Mouse (Mus musculus) CD4-positive, CD25-positive, alpha-beta regulatory T cell, adult 2 months (primary cell): ENCODE results near the gene Psmb3.
"Not testable (repeated sequence)": the region's sequence is repeated elsewhere in the genome, so short reads cannot be mapped to it uniquely, and the experiment has no call there.

Source experiments
- DNase-seq: peaks from one replicate; pipeline ENCODE4 v3.0.0-alpha.2; 2012; ENCODE audit warnings: low read depth, low spot score

Gene Psmb3

DNA sequence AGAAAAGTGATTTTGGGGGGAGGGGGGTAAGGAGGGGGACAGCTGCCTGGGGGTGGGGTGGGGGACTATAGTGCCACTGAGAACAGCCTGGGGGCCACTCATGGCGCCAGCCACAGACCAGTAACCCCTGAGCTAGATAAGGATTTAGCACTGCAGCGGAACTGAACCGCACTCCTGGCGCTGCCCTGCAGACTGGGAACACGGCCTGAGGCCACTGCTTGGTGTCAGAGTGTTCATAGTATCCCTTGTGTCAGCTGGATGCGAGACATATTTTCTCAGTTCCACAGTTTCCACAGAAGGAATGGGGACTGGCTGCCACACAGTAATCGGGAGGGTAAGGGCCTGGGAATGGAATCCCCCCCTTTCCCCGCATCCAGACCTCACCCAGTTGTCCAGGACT is 12.8 kb downstream of the Psmb3 start:
- DNase-seq: no peak

DNA sequence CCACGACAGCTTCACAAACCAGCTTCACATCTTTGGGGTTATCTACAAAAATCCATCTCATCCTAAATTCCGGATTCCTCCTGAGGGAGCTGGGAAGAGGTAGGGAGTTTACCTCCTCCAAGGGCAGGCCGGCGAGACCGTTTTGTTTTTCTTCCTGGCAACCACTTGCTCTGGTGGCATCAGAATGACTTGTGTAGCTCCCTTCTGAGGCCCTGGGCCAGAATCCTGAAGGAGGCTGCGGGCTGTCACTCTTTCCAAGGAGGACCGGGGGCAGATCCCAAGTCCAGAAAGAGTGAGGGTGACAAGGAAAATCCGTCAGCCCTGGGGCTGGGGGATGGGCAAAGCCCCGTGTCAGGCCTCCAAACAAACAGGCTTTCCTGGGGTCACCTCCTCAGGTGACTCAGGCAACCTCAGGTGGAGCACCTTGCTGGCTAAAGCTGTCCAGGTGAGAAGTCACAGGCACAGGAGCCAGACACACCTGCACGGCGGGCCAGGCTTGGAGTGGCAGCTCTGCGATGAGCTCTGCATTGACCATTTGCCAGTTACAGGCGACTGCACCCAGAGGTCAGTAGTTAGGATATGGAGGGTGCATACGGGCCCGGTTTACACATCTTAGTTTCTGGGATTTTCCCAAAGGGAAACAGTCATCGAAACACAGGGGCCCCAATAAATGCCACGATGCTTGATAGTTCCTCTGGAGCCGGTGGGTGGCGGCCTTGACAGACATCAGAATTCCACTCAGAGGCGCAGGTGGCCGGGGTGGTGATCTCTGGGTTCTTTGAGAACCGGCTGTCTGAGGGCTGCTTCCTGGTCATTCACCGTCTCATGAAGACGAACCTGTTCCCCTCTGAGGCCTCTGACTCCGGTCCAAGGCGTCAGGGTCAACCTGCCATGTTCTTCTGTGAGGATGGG is 14.4 kb downstream of the Psmb3 start:
- no peak for DNase-seq

DNA sequence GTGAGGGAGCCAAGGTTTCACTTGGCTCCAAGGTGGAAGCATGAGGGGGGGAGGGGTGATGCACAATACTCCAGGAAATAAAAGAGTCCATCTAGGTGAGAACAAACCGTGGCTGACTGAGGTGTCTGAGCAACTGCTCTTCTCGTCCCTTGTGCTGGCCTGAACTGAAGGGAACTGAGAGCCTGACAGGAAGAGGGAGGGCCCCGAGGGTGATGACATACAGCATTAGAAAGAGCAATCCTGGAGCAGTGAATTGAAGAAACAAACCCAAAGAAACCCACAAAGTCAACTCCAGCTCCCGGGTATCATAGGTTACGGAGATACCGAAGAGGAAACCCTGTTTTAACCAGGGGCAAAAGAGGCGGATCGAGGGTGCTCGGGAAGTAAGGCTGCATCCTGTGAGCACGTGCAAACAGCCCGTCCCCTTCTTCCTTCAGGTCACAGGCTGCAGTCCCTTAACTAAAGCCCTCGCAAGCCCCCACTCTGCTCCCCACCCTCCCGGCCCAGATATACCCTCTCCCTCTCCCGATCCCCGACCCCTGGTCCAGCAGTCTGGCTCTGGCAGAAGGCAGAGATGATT is 15.2 kb downstream of the Psmb3 start:
- peak; percentile 31 for DNase-seq

DNA sequence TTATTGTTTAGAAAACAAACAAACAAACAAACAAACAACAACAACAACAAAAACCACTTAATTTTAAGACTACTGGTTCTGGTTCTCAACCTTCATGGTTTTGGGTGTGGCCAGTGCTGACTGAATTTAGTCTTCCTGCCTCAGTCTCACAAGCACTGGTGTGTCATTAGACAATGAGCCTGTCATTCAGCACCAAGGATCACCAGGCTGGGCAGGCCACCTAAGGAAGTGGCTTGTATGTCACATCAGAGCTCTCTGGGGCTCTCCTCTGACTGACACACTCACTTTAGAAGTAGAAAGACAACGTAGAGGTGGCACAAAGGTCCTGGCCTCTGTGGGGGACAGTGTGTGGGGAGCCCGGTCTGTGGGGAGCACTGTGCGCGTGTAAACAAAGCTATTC is 15.8 kb downstream of the Psmb3 start:
- DNase-seq: peak; percentile 60

DNA sequence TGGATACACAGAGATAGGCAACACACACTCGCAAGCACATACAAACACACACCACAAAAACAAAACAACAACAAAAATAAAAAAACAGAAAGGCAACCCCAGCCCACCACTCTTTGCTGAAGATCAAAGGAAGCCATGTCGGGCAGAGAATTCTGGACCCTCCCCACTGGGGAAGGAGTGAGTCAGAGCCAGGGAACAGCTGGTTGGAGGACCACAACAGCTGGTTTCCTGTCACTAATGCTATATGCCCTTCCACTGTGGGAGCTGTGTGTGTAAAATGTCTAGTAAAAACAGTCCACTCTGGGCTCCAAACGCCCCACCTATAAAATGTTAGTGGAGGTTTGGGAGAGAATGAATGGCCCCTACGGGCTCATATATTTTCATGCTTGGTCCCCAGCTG is 18.1 kb downstream of the Psmb3 start:
- no peak for DNase-seq

DNA sequence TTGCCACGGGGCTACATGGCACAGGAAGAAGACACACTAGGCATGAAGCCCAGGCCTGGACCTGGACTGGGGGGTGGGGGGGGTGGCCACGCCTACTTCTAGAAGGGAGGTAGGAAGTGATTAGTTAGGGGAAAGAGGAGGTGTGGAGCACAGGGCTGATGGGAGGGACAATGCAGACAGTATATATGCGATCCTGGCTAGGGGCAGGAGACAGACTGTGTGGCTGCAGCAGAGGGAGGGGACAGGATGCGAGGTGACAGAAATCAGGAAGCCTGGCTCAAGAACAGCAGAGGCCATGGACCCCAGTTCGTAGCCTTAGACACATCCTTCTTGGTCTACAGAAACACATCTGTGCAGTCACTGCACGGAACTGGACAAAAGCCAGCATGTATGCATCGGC is 20.5 kb downstream of the Psmb3 start:
- no peak for DNase-seq

DNA sequence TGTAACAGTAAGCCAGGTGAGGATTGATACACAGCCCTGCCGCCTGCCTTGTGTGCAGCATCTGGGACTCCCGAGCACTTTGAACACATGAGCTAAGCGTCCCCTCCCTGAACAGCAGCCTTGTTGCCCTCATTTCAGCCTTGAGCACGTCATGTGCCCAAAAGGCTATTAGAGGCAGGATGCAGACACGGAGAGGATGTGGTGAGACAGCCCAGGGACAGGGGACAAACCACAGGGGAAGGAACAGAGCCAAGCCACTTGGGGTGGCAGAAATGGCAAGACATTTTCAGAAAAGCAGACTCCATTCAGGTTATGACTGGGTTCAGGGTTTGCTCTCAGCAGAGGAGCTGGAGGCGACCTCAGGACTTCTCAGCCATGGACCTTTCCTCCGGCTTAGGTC is 25.1 kb downstream of the Psmb3 start:
- DNase-seq: peak; percentile 82

DNA sequence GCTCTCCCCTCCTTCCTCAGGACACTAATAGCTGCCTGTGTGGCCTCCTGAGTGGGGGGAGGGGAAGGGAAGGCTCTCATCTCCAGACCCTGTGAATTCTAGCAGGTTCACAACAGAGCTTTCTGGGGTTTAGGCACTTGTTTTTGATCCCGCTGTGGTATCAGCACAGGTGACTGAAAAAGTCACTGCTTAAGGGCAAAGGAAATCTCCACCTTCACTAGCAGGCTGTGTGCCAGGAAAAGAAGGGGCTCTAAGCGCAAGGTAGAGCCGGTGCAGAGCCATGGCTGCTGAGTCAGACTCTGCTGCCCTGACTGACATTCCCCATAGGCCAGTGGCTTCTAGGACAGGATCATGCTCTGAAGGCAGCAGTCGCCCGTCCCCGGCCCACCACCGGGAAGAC is 25.5 kb downstream of the Psmb3 start:
- DNase-seq: peak; percentile 47

DNA sequence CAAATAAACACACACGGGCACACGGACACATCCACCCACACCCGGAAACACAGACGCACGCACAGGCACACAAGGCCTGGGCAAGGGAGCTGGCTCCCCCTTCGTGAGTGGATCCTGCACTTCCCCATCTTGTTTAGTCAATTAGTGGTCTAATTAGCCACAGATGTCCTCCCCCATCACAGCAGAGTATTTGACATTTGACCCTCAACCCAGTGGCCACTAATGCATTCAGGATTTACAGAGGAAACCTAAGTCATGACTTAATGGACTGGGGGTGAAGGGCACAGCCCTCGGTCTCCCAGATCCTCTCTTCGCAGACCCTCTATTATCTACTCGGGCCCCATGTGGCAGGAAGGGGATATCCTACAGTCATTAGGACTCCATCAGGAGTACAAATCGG is 30.5 kb downstream of the Psmb3 start:
- DNase-seq: no peak

DNA sequence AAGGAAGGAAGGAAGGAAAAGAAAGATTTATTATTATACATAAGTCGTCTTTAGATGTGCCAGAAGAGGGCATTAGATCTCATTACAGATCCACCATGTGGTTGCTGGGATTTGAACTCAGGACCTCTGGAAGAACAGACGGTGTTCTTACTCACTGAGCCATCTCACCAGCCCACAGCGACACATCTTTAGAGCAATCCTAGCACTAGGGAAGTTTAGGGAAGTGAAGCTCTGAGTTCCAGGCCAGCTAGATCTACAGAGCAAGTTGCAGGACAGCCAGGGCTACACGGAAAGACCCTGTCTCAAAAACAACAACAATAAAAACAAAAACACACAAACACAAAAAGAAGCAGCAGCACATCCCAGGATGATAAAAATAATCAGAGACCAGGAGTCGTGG is 31.6 kb downstream of the Psmb3 start:
- DNase-seq: not testable (repeated sequence)

DNA sequence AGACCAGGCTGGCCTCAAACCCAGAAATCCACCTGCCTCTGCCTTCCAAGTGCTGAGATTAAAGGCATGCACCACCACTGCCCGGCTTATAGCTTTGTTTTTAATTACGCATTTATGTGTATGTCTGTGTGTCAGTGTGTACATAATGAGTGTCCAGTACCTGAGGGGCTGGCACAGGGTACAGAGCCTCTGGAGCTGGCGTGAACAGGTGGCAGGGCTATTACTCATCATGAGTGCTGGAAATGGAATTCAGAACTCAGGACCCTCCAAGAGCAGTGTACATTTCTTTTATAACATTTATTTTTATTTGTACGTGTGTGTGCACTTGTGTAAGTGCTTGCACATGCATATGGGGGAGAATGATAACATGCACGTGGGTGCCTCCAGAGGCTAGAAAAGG is 33.4 kb downstream of the Psmb3 start:
- no peak for DNase-seq

DNA sequence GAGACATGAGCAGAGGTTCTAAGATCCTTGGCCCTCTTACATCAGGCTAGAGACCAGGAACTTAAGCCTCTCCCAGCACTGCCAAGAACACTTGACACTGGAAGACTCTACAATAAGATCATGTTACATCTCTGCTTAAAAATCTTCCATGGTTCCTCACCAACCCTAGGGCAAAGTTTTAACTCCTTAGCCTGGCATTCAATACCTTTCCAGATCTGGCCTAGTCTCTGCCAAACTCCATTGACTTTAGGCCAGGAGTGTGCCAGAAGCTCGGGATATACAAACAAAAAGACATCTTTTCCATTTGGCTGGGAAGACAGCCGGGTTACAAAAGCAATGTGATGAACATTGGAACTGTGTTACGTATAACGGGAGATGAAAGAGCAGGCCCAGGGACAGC is 34.4 kb downstream of the Psmb3 start:
- no peak for DNase-seq

DNA sequence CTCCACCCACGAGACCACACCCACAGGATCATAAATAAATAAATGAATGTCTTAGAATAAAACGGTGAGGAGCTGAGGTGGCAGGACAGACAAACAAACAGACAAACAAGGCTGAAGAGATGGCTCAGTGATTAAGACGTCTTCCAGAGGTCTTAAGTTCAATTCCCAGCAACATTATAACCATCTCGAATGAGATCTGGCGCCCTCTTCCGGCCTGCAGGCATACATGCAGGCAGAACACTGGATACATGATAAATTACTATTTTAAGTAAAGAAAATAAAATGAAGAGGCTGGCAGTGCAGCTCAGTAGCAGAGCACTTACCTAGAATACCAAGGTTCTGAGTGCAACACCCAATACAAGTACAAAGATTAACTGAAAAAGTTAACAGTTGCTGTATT is 35.5 kb downstream of the Psmb3 start:
- peak; percentile 67 for DNase-seq

DNA sequence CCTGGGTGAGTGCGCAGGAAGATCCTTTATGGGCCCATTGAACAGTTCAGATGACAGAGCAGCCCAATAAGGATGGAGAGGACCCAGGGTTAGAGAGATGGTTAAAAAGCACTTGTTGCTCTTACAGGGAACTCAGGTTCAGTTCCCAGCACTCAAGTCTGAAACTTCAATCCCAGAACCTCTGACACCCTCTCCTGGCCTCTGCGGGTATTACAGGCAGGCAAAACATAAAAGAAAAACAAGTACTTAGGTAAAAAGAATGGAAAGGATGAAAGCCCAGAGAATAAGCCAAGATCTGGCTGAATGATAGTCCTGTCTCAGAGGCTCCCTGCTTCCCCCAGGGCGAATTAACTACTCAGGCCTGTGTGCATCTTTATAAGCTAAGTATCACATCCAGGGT is 36.0 kb downstream of the Psmb3 start:
- DNase-seq: peak; percentile 46

DNA sequence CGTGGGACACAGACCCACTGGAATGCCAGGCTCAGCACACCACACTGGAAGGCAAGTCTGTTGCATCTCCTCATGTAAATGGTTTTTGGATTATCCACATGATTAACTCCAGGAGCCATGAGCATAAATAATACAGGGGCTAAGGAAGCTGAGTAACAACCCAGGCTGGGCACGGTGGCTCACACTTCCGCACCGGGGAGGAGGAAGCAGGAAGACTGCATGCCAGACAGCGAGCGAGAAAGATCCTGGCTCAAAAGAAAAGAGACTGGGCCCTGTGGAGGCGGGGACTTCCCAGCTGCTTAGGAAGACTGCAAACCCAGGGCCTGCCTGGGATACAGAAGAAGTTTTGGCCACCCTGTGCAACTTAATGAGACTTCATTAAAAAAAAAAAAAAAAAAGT is 37.0 kb downstream of the Psmb3 start:
- peak; percentile 41 for DNase-seq

DNA sequence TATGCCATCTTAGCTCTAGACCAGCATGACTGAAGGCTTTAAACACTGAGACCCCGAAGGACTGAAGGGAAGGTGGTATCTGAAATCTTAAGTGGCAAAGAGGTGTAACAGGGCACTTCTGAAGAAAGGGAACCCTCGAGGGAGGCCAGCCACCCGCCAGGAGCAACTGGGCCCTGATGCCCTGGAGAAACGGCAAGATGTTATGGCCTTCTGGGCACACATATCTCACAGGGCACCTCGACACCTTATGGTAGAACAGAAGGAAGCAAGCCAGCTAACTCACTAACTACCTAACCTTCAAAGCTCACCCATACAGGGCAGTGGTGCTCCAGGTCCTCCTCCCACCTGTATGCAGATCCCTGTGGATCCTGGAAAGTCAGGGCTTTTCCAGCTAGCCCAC is 39.0 kb downstream of the Psmb3 start:
- no peak for DNase-seq

DNA sequence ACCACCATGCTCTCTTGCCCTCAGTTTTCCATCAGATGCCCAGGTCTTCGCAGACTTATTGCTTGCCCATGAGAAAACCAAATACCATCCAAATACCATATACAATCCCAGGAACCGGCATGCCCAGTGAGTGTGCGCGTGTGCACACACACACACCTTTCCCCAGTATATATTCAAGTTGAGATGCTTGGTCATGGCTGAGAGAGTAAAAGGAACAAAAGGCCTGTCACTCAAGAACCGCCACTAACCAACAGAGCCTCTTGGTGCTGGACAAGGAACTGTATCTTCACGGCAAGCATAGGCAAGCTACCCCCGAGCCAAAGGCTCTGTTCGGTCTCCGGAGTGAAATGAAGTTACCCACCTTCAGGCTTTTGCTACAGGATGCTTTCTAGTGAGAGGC is 39.4 kb downstream of the Psmb3 start:
- no peak for DNase-seq

DNA sequence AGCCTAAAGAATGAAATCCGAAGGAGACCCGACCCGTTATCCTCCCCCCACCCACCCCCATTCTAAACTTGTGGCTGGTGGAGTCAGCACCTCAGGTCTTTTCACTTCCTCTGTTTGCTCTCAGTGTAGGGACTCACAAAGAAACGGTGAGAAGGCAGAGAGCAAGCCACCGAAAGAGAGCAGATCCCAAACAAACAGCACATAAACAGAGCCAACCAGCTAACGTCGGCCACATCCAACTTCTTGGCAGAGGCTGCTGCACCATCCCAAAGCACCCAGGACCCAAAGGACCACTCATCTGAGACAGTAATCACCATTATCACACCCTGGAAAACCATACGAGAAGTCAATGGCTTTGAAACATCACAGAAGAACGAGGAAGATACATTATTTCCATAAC is 40.2 kb downstream of the Psmb3 start:
- peak; percentile 30 for DNase-seq

DNA sequence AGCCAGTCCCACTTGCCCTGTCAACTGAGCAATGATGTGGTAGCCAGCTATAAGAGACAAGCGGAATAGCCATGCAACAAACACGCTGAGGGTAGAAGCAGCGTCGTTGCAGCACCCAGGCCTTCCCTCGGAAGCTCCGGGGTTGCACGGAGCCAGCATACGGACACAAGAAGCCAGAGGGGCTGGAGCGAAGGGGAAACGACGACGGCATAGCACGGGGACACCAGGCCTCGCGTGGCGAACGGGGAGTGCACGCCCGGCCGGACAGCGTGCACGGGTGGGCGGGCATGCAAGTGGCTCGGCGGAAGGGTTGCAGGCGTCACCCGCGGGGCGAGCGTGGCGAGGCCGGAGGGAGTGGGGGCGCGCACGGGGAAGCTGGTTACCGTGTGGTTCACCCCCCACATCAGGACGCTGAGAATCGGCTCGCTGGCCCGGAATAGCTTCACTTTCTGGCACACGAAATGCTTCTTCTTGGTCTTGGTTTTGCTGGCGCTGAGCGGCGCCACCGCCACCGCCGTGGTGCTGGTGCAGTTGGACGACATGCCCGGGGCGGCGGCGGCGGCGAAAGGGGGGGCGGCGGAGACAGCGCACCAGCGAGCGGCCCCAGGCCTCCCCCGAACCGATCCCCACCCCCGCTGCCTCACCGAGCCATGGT is 41.0 kb downstream of the Psmb3 start, which contains the start of gene Pip4k2b:
Gene Pip4k2b, minus strand, starts transcription at position 642 of the 655 bp plus-strand sequence.
- no peak for DNase-seq

DNA sequence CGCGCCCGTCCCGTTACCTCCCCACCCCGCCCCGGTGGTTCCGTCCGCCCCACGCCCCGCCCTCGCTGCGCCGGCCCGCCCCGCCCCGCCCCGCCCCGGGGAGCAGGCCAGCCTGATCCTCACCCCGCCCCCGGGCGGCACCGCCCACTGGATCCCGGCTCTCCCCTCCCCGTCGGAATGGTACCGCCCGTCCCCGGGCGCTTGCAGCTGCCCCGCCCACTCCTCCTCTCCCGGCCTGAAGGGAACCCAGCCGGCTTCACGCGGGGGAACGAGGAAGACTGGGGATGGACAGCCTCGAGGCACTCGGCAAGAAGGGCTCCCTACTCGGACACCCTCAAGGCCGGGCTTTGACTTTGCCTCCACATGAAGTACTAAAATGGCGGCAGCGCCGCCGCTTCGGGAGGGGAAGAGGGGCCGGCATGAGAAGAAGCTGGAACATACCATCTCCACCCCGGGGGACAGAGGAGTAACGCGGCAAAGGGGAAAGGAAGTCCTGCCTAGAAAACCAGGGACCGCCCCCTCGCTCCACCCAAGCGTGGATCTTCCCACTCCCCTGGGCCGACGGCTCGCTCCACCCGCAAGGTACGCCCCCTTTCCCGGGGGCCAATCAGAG is 41.6 kb downstream of the Psmb3 start:
- peak; percentile 98 for DNase-seq

DNA sequence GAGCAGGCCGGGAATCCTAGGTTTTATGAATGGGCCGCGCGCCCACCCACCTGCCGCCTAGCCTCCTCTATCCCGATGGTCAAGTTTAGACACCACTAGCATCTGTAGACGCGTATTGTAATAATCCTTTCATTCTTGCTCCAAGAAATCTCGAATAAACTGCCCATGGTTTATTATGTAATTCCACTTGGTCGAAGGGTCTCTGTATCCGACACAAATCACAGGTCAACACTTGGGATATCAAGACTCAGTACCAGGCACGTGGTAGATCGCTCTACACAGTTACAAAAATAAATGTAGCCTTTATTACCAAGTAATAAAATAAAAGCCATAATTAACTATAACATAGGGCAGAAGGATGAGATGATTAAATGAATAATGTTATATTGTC is 42.1 kb downstream of the Psmb3 start:
- DNase-seq: no peak

DNA sequence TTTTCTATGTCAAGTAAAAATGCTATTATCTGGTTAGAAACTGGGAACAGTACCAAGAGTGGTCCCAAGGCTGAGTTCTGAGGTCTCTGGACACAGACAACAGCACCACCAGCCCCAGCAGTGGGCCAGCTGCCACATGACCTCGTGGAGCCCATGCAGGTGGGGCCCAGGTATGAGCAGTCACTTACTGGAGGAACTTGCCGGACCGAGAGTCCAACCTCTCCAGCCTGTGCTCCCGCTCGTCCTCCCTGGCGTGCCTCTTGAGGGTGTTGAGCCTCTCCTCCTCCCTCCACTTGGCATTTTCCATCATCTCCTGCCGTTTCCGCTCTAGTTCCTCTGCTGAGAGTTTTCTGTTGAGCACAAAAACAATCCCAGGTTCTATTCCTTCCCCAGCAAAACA is 44.6 kb downstream of the Psmb3 start:
- DNase-seq: no peak
